ENCODE assay signal across 13 mouse cellular contexts in the genomic region with DNA sequence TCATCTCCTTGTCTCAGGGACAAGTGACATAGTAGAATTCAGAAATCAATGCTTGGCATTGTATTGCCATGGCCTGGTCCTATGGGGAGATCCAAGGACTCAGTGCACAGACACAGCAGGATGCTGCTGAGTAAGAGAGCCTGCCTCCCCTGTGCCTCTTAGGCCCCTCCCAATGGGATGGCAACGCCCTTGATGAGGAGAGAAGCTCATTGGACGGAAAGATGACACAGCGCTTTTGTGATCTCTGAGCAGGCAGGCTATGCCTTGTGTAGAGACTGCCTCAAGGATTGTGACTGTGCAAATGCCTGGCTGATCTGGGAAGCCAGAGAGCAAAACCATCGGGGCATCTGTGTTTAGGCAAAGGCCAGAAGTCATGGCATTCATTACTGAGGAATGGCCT. TPM values are rescaled to one million over a fixed set of nuclear protein-coding genes. Genes with fewer than 3 reads are reported as not detected.
DNase-seq lines count a peak whose midpoint lies in the region; ATAC-seq and TF ChIP-seq lines count a peak whose summit lies in the region.
"Had no signal": no experiment of that assay in that cellular context is flagged by ENCODE, and none has a peak within 500 bp of the region (broad histone marks: within the 10 kb centered on the region; RNA-seq: fewer than 3 reads in every experiment).

No protein-coding gene starts in this region.

- H3K27ac ChIP-seq in hindbrain, embryonic 11.5 days (ENCODE audit: low read depth, low read length): no peak overlapping the region
- H3K27ac ChIP-seq in hindbrain, postnatal 0 days: no peak overlapping the region
- H3K27ac ChIP-seq in liver, embryonic 15.5 days (replicated peaks): no peak overlapping the region
- no peak overlapping the region for H3K27ac ChIP-seq in forebrain, embryonic 15.5 days (replicated peaks)
- no peak overlapping the region for H3K27ac ChIP-seq in midbrain, embryonic 15.5 days
- H3K27ac ChIP-seq: hindbrain, embryonic 13.5 days had no signal

- H3K4me3 ChIP-seq in hindbrain, embryonic 11.5 days (ENCODE audit: low read depth, low read length): no peak overlapping the region
- H3K4me3 ChIP-seq in hindbrain, postnatal 0 days (ENCODE audit: low read length): no peak overlapping the region
- H3K4me3 ChIP-seq in liver, embryonic 15.5 days (replicated peaks): no peak overlapping the region
- no peak overlapping the region for H3K4me3 ChIP-seq in forebrain, embryonic 15.5 days
- H3K4me3 ChIP-seq in midbrain, embryonic 15.5 days: no peak overlapping the region
- H3K4me3 ChIP-seq: hindbrain, embryonic 13.5 days had no signal

- H3K36me3 ChIP-seq in hindbrain, embryonic 11.5 days (ENCODE audit: control insufficient read depth, insufficient read depth, low read length): no peaks in the 10 kb centered on the region
- H3K36me3 ChIP-seq in hindbrain, postnatal 0 days (ENCODE audit: insufficient read depth, low read length): no peaks in the 10 kb centered on the region
- H3K36me3 ChIP-seq in liver, embryonic 15.5 days (replicated peaks): no peaks in the 10 kb centered on the region
- no peaks in the 10 kb centered on the region for H3K36me3 ChIP-seq in forebrain, embryonic 15.5 days
- no peaks in the 10 kb centered on the region for H3K36me3 ChIP-seq in midbrain, embryonic 15.5 days (replicated peaks)
- H3K36me3 ChIP-seq: hindbrain, embryonic 13.5 days had no signal

- H3K4me2 ChIP-seq in hindbrain, embryonic 11.5 days (replicated peaks; ENCODE audit: low read depth, low read length): no peak overlapping the region
- H3K4me2 ChIP-seq in hindbrain, postnatal 0 days (ENCODE audit: low read depth, low read length): no peak overlapping the region
- no peak overlapping the region for H3K4me2 ChIP-seq in liver, embryonic 15.5 days
- H3K4me2 ChIP-seq in forebrain, embryonic 15.5 days (replicated peaks): no peak overlapping the region
- H3K4me2 ChIP-seq in midbrain, embryonic 15.5 days: no peak overlapping the region
- H3K4me2 ChIP-seq: hindbrain, embryonic 13.5 days had no signal

- no peak overlapping the region for H3K9ac ChIP-seq in hindbrain, embryonic 11.5 days (ENCODE audit: low read depth, low read length)
- H3K9ac ChIP-seq in hindbrain, postnatal 0 days (replicated peaks; ENCODE audit: low read length): no peak overlapping the region
- H3K9ac ChIP-seq in liver, embryonic 15.5 days: no peak overlapping the region
- H3K9ac ChIP-seq in forebrain, embryonic 15.5 days (replicated peaks): no peak overlapping the region
- no peak overlapping the region for H3K9ac ChIP-seq in midbrain, embryonic 15.5 days
- H3K9ac ChIP-seq: hindbrain, embryonic 13.5 days had no signal

- H3K4me1 ChIP-seq in hindbrain, embryonic 11.5 days (replicated peaks; ENCODE audit: control insufficient read depth, insufficient read depth, low read length): no peaks in the 10 kb centered on the region
- H3K4me1 ChIP-seq in hindbrain, postnatal 0 days (ENCODE audit: insufficient read depth, low read length): no peaks in the 10 kb centered on the region; the same call in 1 of the 2 replicates
- H3K4me1 ChIP-seq in liver, embryonic 15.5 days (replicated peaks): no peaks in the 10 kb centered on the region; the same call in 1 of the 2 replicates
- no peaks in the 10 kb centered on the region for H3K4me1 ChIP-seq in forebrain, embryonic 15.5 days
- H3K4me1 ChIP-seq in midbrain, embryonic 15.5 days: no peaks in the 10 kb centered on the region

- peak; percentile 49; the same call in 1 of the 2 replicates for ATAC-seq in hindbrain, embryonic 11.5 days (ENCODE audit: low FRiP score)
- ATAC-seq in hindbrain, postnatal 0 days: no peak
- peak; percentile 37; the same call in 1 of the 2 replicates for ATAC-seq in liver, embryonic 15.5 days (ENCODE audit: insufficient read depth)
- ATAC-seq in forebrain, embryonic 15.5 days (replicated peaks): no peak
- ATAC-seq in midbrain, embryonic 15.5 days (replicated peaks): no peak
- ATAC-seq: forebrain, embryonic 14.5 days; midbrain, embryonic 16.5 days had no signal

- TF ChIP-seq CTCF in hindbrain, postnatal 0 days (IDR thresholded peaks at IDR 0.05; ENCODE audit: low read depth): no peak

- no peaks in the 10 kb centered on the region for H3K9me3 ChIP-seq in hindbrain, embryonic 11.5 days (ENCODE audit: control insufficient read depth, low read length)
- H3K9me3 ChIP-seq in hindbrain, postnatal 0 days (ENCODE audit: low read length): 0 out of 2 replicates have a peak, but pooled peaks cover 1% of the 10 kb centered on the region
- no peaks in the 10 kb centered on the region for H3K9me3 ChIP-seq in liver, embryonic 15.5 days (replicated peaks)
- H3K9me3 ChIP-seq in forebrain, embryonic 15.5 days: no peaks in the 10 kb centered on the region
- H3K9me3 ChIP-seq in midbrain, embryonic 15.5 days: no peaks in the 10 kb centered on the region

- WGBS in hindbrain, embryonic 11.5 days: 48% methylated on average over 4 of the region's 4 CpGs
- 43% methylated on average over 4 of the region's 4 CpGs for WGBS in hindbrain, postnatal 0 days
- 23% methylated on average over 4 of the region's 4 CpGs for WGBS in liver, embryonic 15.5 days (ENCODE audit: insufficient replicate concordance)
- 35% methylated on average over 4 of the region's 4 CpGs for WGBS in forebrain, embryonic 15.5 days
- 43% methylated on average over 4 of the region's 4 CpGs for WGBS in midbrain, embryonic 15.5 days

- DNase-seq in hindbrain, embryonic 11.5 days (ENCODE audit: low spot score): no peak
- DNase-seq in hindbrain, postnatal 0 days (ENCODE audit: low spot score): no peak
- peak; percentile 46 for DNase-seq in ES-CJ7 (ENCODE audit: low read depth, low spot score)
- DNase-seq in embryo, embryonic 10.5 days (ENCODE audit: low spot score): peak; percentile 41
- DNase-seq in kidney, adult 18-20 months: no peak
- DNase-seq: gastrocnemius, postnatal 25 days; kidney, postnatal 25 days had no signal

- H3K27me3 ChIP-seq in hindbrain, embryonic 11.5 days (ENCODE audit: control insufficient read depth, insufficient read depth, low read length): no peaks in the 10 kb centered on the region
- H3K27me3 ChIP-seq in hindbrain, postnatal 0 days (ENCODE audit: insufficient read depth, low read length): no peaks in the 10 kb centered on the region
- H3K27me3 ChIP-seq in liver, embryonic 15.5 days: no peaks in the 10 kb centered on the region
- no peaks in the 10 kb centered on the region for H3K27me3 ChIP-seq in forebrain, embryonic 15.5 days
- H3K27me3 ChIP-seq in midbrain, embryonic 15.5 days (replicated peaks): no peaks in the 10 kb centered on the region
- H3K27me3 ChIP-seq: hindbrain, embryonic 13.5 days had no signal

RNA-seq across cellular contexts. Expression of gene Hivep3, which starts 16.6 kb away (rescaled TPM):
- polyA plus RNA-seq in hindbrain, embryonic 11.5 days (2014; fragmentation: Nextera tagmentation; extraction: Ambion mirVana): 1.8 and 2.3 TPM in 2 replicates
- total RNA-seq in hindbrain, postnatal 0 days (2014; rRNA removed): 11.0 and 27.1 TPM in 2 replicates
- polyA plus RNA-seq in hindbrain, postnatal 0 days (2015; fragmentation: Nextera tagmentation; extraction: Ambion mirVana): 14.0 and 15.1 TPM in 2 replicates
- polyA plus RNA-seq in liver, embryonic 15.5 days (2015; fragmentation: Nextera tagmentation; extraction: Ambion mirVana): 1.9 and 2.2 TPM in 2 replicates
- 18.3 and 21.7 TPM in 2 replicates for polyA plus RNA-seq in forebrain, embryonic 15.5 days (2015; fragmentation: Nextera tagmentation; extraction: Ambion mirVana)
- polyA plus RNA-seq in midbrain, embryonic 15.5 days (2015; fragmentation: Nextera tagmentation; extraction: Ambion mirVana): 18.9 and 19.0 TPM in 2 replicates

Comparison
In these comparisons a context has a peak if more than half of its experiments do, and no peak if none do; other contexts are left out.
1. ATAC-seq: peak in hindbrain, embryonic 11.5 days (single experiment) and liver, embryonic 15.5 days (single experiment); none in hindbrain, postnatal 0 days (single experiment), forebrain, embryonic 15.5 days (single experiment) and midbrain, embryonic 15.5 days (single experiment).
2. DNase-seq: peak in ES-CJ7 (single experiment) and embryo, embryonic 10.5 days (single experiment); none in hindbrain, embryonic 11.5 days (single experiment), hindbrain, postnatal 0 days (single experiment) and kidney, adult 18-20 months (single experiment).